Mouse (Mus musculus): ENCODE measurements around the gene Zfp637. TPM values are rescaled to one million over a fixed set of nuclear protein-coding genes. Genes with fewer than 3 reads are reported as not detected.

The Zfp637 gene
- polyA plus RNA-seq, 1 experiment from 2014 or later, result 72.4 TPM

DNA sequence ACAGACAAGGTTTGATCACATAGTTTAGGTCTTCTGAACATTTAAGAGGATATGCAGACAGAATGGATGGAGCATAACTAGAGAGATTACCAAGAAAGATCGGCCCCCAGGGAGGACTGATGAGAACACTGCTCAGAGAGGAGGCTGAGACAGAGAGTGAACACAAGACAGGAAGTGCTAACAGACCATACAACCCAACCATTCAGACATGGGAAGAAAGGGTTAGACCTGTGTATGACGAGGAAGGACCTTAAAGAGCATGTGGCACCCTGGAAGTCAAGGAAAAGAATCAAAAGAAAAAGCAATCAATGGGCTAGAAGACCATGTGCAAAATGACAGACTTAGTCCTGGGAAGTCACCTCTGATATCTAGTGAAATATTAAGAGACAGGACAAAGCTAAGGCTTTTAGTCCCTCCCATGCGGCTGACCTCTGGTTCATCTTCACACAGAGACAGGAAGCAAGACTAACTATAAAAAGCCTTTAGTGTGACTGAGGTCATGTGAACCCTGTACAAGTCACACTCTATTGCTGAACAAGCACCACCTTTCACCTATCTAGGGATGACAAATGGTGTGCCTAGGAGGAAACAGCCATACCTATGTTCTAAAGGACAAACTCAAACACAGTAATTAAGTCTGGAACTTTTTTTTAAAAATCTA is 33.8 kb downstream of the Zfp637 start:
- Histone ChIP-seq H3K4me2 (no peak overlapping the region), H3K27me3 (ENCODE audit: control insufficient read depth, insufficient read depth, low read length) (no peaks in the 10 kb centered on the region), H3K9me3 (replicated peaks; ENCODE audit: control insufficient read depth, low read length) (no peaks in the 10 kb centered on the region), H3K9ac (ENCODE audit: low read depth, low read length) (no peak overlapping the region), H3K27ac (ENCODE audit: low read depth, low read length) (no peak overlapping the region), H3K36me3 (ENCODE audit: control insufficient read depth, insufficient read depth, low read length) (no peaks in the 10 kb centered on the region), H3K4me1 (ENCODE audit: control insufficient read depth, insufficient read depth, low read length) (no peaks in the 10 kb centered on the region), H3K4me3 (ENCODE audit: low read depth, low read length) (no peak overlapping the region)
- ATAC-seq (replicated peaks; ENCODE audit: insufficient number of reproducible peaks, low FRiP score, low TSS enrichment), result no peak
- WGBS (ENCODE audit: insufficient replicate concordance), result 79% methylated on average over 3 of the region's 3 CpGs

- Histone ChIP-seq H3K36me3 (ENCODE audit: control insufficient read depth, insufficient read depth, low read length) (no peaks in the 10 kb centered on the region), H3K4me1 (ENCODE audit: control insufficient read depth, insufficient read depth, low read length) (peaks cover 5% of the 10 kb centered on the region; the same call in 1 of the 2 replicates), H3K27me3 (ENCODE audit: control insufficient read depth, insufficient read depth, low read length) (no peaks in the 10 kb centered on the region), H3K9ac (ENCODE audit: low read depth, low read length) (peak overlapping the region; percentile 91), H3K9me3 (replicated peaks; ENCODE audit: control insufficient read depth, low read length) (no peaks in the 10 kb centered on the region), H3K4me2 (peak overlapping the region; percentile 72), H3K27ac (ENCODE audit: low read depth, low read length) (peak overlapping the region; percentile 99), H3K4me3 (ENCODE audit: low read depth, low read length) (peak overlapping the region; percentile 53)
- WGBS (ENCODE audit: insufficient replicate concordance), result 10% methylated on average over 26 of the region's 26 CpGs
- ATAC-seq (replicated peaks; ENCODE audit: insufficient number of reproducible peaks, low FRiP score, low TSS enrichment), result peak; percentile 85
Observed at GRCm38 (mm10) chr6:117878700-117879407, 37.9 kb downstream of the Zfp637 start.

DNA sequence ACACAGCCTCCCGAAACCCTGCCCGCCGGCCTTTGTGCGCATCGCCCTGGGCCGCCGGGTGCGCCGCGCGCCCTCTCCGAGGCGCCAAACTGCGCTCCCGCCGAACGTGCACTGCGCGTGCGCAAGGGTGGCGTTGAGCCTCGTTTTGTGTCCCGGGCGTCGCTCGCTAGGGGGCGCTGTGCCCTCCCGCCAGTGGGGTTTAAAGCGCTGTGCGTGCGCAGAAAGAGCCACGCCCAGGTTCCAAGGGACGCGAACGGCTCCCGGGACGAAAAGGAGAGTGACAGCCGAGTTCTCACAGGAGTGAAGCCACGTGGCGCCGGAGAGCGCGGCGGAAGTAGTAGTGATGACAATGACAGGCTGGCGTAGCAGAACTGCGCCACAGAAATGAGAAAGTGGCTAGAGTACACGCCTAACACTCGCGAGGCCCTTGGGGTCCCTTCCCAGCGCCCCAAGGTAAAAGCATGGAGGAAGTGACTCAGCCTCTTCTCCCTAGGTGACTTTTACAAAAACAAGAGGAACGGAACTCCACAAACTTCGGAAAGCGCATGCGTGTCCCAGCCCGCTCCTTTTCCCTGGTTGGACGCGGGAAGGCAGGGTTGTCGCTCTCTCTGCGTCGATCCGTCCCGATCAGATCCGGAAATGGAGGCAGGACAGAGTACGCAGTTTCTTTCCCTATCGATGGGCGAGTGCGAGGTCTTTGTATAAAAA is 38.6 kb downstream of the Zfp637 start:
- Histone ChIP-seq H3K9me3 (replicated peaks; ENCODE audit: control insufficient read depth, low read length) (no peaks in the 10 kb centered on the region), H3K4me1 (ENCODE audit: control insufficient read depth, insufficient read depth, low read length) (peaks cover 5% of the 10 kb centered on the region; the same call in 1 of the 2 replicates), H3K4me3 (ENCODE audit: low read depth, low read length) (peak overlapping the region; percentile 53), H3K27me3 (ENCODE audit: control insufficient read depth, insufficient read depth, low read length) (no peaks in the 10 kb centered on the region), H3K9ac (ENCODE audit: low read depth, low read length) (peak overlapping the region; percentile 91), H3K4me2 (peak overlapping the region; percentile 72), H3K27ac (ENCODE audit: low read depth, low read length) (peak overlapping the region; percentile 99), H3K36me3 (ENCODE audit: control insufficient read depth, insufficient read depth, low read length) (no peaks in the 10 kb centered on the region)
- WGBS (ENCODE audit: insufficient replicate concordance), result under 1% methylated on average over 67 of the region's 67 CpGs
- ATAC-seq (replicated peaks; ENCODE audit: insufficient number of reproducible peaks, low FRiP score, low TSS enrichment), result peak; percentile 91

DNA sequence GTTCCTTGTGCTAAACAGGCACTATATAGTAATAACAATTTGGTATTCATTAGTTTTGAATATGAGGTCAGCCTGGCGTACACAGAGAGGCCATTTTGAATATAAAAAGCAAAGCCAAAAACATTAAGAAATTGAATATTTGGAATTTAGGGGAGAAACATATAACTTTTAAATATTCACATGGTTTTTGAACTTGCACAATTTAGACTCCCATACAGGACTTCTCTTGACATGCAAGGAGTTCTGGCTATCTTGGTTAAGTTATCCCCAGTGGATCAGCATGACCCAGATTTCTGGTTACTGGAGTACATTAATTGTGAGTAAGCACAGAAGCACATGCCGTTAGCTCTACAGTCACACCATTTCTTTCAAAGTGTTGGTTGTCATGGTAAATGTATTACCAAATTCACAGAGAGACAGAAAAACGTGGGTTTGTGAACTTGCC is 39.4 kb downstream of the Zfp637 start:
- no peak for ATAC-seq (replicated peaks; ENCODE audit: insufficient number of reproducible peaks, low FRiP score, low TSS enrichment)
- Histone ChIP-seq H3K27me3 (ENCODE audit: control insufficient read depth, insufficient read depth, low read length) (no peaks in the 10 kb centered on the region), H3K27ac (ENCODE audit: low read depth, low read length) (peak overlapping the region; percentile 99), H3K4me2 (peak overlapping the region; percentile 72), H3K4me3 (ENCODE audit: low read depth, low read length) (peak overlapping the region; percentile 53), H3K9me3 (replicated peaks; ENCODE audit: control insufficient read depth, low read length) (no peaks in the 10 kb centered on the region), H3K4me1 (ENCODE audit: control insufficient read depth, insufficient read depth, low read length) (peaks cover 5% of the 10 kb centered on the region; the same call in 1 of the 2 replicates), H3K36me3 (ENCODE audit: control insufficient read depth, insufficient read depth, low read length) (no peaks in the 10 kb centered on the region), H3K9ac (ENCODE audit: low read depth, low read length) (peak overlapping the region; percentile 31)
- WGBS (ENCODE audit: insufficient replicate concordance), result 57% methylated on average over 3 of the region's 3 CpGs

DNA sequence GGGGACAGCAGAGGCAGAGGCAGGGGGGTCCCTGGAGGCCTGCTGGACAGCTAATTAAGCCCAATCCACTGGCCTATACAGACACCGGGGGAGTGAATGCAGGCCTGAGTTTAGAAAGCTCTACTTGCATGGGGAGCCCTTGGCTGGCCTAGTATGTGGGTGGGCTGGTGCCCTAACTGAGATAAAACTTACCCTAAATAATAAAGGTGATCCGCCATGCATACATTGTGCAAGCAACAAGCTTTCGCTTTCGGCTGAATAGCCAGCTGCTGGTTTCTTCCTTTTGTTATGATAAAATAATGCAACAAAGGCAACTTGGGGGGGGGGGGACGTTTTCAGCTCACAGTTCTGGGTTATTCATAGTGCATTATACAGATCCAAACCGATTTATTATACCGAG is 40.2 kb downstream of the Zfp637 start:
- Histone ChIP-seq H3K9ac (ENCODE audit: low read depth, low read length) (no peak overlapping the region), H3K27me3 (ENCODE audit: control insufficient read depth, insufficient read depth, low read length) (no peaks in the 10 kb centered on the region), H3K4me1 (ENCODE audit: control insufficient read depth, insufficient read depth, low read length) (peaks cover 5% of the 10 kb centered on the region; the same call in 1 of the 2 replicates), H3K27ac (ENCODE audit: low read depth, low read length) (0 out of 2 replicates have a peak overlapping the region, but pooled peaks have one; percentile 3), H3K4me2 (peak overlapping the region; percentile 72), H3K4me3 (ENCODE audit: low read depth, low read length) (no peak overlapping the region), H3K9me3 (replicated peaks; ENCODE audit: control insufficient read depth, low read length) (no peaks in the 10 kb centered on the region), H3K36me3 (ENCODE audit: control insufficient read depth, insufficient read depth, low read length) (no peaks in the 10 kb centered on the region)
- ATAC-seq (replicated peaks; ENCODE audit: insufficient number of reproducible peaks, low FRiP score, low TSS enrichment), result no peak
- 83% methylated on average over 7 of the region's 7 CpGs for WGBS (ENCODE audit: insufficient replicate concordance)

DNA sequence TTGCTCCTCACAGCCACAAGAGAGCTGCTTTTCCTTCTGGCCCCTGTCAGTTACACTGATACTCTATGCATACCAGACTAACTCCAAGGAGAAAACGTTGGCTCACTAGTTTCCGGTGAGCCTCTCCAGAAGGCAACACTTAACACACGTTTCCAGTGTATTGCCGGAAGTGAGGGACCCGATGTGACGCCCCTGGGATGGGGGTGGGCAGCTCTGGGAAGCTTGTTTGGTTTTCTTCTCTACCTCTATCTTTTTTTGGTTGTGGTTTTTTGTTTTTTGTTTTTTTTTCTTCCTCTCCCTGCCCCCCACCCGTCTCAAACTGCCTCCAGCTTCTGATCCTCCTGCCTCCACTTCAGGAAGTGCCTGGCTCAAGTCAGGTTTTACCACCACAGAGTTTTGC is 41.0 kb downstream of the Zfp637 start:
- H3K27me3 ChIP-seq (ENCODE audit: control insufficient read depth, insufficient read depth, low read length), result no peaks in the 10 kb centered on the region
- H3K4me2 ChIP-seq, result no peak overlapping the region
- H3K4me1 ChIP-seq (ENCODE audit: control insufficient read depth, insufficient read depth, low read length), result peaks cover 5% of the 10 kb centered on the region; the same call in 1 of the 2 replicates
- no peak overlapping the region for H3K9ac ChIP-seq (ENCODE audit: low read depth, low read length)
- no peak overlapping the region for H3K4me3 ChIP-seq (ENCODE audit: low read depth, low read length)
- WGBS (ENCODE audit: insufficient replicate concordance), result 57% methylated on average over 7 of the region's 7 CpGs
- ATAC-seq (replicated peaks; ENCODE audit: insufficient number of reproducible peaks, low FRiP score, low TSS enrichment), result no peak
- H3K27ac ChIP-seq (ENCODE audit: low read depth, low read length), result no peak overlapping the region
- H3K9me3 ChIP-seq (replicated peaks; ENCODE audit: control insufficient read depth, low read length), result no peaks in the 10 kb centered on the region
- no peaks in the 10 kb centered on the region for H3K36me3 ChIP-seq (ENCODE audit: control insufficient read depth, insufficient read depth, low read length)

- no peak overlapping the region for H3K4me3 ChIP-seq (ENCODE audit: low read depth, low read length)
- H3K9ac ChIP-seq (ENCODE audit: low read depth, low read length), result no peak overlapping the region
- no peak overlapping the region for H3K27ac ChIP-seq (ENCODE audit: low read depth, low read length)
- no peak for ATAC-seq (replicated peaks; ENCODE audit: insufficient number of reproducible peaks, low FRiP score, low TSS enrichment)
- H3K9me3 ChIP-seq (replicated peaks; ENCODE audit: control insufficient read depth, low read length), result no peaks in the 10 kb centered on the region
- H3K4me1 ChIP-seq (ENCODE audit: control insufficient read depth, insufficient read depth, low read length), result peaks cover 5% of the 10 kb centered on the region; the same call in 1 of the 2 replicates
- no peak overlapping the region for H3K4me2 ChIP-seq
- H3K27me3 ChIP-seq (ENCODE audit: control insufficient read depth, insufficient read depth, low read length), result no peaks in the 10 kb centered on the region
- H3K36me3 ChIP-seq (ENCODE audit: control insufficient read depth, insufficient read depth, low read length), result no peaks in the 10 kb centered on the region
- 80% methylated on average over 2 of the region's 2 CpGs for WGBS (ENCODE audit: insufficient replicate concordance)
Observed at GRCm38 (mm10) chr6:117885943-117886342, 45.0 kb downstream of the Zfp637 start.

DNA sequence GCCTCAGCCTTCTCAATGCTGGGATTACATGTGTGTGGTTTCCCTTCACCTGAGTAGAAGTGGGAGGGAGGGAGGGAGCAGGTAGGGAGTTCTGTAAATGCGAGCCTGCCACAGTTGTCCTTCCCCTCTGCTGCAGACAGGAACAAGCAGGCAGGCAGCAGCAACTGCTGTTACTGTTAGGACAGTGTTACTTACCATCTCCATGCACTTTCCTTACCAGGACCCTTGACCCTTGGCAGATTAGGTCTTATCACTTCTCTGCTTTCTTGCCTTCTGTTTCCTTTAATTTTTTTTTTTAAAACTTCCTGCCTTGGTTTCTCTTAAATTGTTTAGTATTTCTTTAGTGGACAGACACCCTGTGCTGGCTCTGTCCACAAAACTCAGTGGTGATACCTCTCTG is 47.1 kb downstream of the Zfp637 start:
- H3K27me3 ChIP-seq (ENCODE audit: control insufficient read depth, insufficient read depth, low read length), result no peaks in the 10 kb centered on the region
- no peaks in the 10 kb centered on the region for H3K9me3 ChIP-seq (replicated peaks; ENCODE audit: control insufficient read depth, low read length)
- peaks cover 6% of the 10 kb centered on the region; the same call in 1 of the 2 replicates for H3K4me1 ChIP-seq (ENCODE audit: control insufficient read depth, insufficient read depth, low read length)
- H3K36me3 ChIP-seq (ENCODE audit: control insufficient read depth, insufficient read depth, low read length), result no peaks in the 10 kb centered on the region
- 22% methylated on average over 1 of the region's 1 CpGs for WGBS (ENCODE audit: insufficient replicate concordance)
- H3K9ac ChIP-seq (ENCODE audit: low read depth, low read length), result peak overlapping the region; percentile 62
- no peak for ATAC-seq (replicated peaks; ENCODE audit: insufficient number of reproducible peaks, low FRiP score, low TSS enrichment)
- H3K4me3 ChIP-seq (ENCODE audit: low read depth, low read length), result peak overlapping the region; percentile 20; the same call in 1 of the 2 replicates
- H3K4me2 ChIP-seq, result peak overlapping the region; percentile 25
- H3K27ac ChIP-seq (ENCODE audit: low read depth, low read length), result peak overlapping the region; percentile 87
